Mouse (Mus musculus): ENCODE data around the gene Irak4.
A peak's percentile ranks its signal among the peaks of the same experiment; 100 is the strongest.

Gene Irak4

DNA sequence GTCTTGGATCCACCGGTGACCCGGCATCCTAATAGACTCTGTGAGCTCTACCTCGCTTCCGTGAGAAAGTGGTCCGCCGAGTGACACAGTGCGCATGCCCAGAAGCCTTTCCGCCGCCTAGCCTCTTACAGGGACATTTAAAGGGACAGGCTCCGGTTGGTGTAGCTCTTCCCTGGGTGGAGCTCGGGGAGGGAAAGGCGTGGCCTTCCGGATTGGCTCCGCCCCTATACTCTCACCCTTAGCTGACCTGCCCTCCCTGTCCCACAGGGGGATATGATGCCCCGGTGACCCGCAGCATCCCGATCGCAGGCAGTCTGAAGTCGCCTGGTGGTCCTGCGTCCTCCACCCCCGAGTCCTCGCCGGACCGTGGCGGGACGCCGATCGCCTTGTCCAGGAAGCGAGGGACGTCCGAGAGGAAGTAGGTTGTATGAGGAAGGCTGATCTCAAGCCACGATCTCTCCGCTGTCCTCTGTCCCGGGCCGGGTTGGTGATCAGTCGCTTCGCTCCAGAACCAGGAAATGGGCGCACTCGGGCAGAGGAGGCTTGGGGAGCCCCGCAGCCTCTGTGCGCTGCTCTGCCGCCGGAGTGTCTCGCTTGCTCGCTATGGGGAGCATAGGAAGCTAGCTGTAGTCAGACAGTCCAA is at the start of gene Irak4, which contains the start of gene Pus7l:
Irak4 (plus strand) TSS at position 235 of the 643 bp plus-strand sequence.
Pus7l (minus strand) TSS at position 139 of the 643 bp plus-strand sequence.
- peak; percentile 94 for DNase-seq

DNA sequence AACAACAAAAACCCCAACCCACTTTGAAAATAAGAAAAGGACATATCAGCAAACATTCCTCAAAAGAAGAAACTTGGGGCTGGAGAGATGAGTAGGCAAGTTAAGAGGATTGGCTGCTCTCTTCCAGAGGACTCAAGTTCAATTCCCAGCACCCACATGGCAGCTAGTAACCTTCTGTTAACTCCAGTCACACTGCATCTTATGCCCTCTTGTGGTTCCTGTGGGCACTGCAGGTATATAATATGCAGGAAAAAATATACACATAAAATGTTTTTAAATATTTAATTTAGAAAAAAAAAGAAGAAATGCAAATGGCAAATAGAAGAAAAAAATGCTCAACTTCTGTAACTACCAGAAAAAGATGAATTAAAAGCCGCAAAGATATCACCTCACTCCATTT is 49.0 kb upstream of the Irak4 start:
- no peak for DNase-seq

DNA sequence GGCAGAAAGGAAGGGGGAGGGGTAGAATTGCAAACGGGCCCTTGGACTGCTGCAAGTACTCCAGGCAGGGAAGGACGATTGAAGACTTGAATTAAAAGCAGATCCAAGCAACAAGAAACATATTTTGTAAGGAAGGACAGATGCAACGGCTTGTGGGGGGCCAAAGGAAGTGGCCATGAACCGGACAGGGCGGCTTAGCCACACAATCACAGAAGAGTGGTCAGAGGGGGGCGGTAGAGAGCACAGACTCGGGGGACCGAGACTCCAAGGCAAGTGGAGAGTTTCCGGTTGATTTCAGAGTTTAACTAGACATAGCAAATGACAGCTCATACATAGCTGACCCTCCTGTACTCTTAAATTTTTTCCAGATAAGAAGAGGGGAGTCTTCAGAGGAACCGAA is 47.5 kb upstream of the Irak4 start:
- DNase-seq, result peak; percentile 7

DNA sequence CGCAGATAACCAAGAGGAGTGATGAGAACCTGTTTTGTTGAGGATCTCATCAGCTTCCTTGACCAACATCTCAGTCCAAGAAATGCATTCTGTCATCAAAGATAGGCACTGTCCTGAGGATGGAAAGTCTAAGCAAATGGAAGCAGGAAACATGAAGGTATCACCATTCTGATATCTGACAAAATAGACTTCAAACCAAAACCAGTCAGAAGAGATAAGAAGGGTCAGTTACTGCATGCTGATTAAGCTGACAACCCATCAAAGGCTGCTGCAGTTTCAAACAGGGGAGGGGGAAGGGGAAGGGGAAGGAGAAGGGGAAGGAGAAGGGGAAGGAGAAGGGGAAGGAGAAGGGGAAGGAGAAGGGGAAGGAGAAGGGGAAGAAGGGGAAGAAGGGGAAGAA is 44.2 kb upstream of the Irak4 start:
- no peak for DNase-seq

DNA sequence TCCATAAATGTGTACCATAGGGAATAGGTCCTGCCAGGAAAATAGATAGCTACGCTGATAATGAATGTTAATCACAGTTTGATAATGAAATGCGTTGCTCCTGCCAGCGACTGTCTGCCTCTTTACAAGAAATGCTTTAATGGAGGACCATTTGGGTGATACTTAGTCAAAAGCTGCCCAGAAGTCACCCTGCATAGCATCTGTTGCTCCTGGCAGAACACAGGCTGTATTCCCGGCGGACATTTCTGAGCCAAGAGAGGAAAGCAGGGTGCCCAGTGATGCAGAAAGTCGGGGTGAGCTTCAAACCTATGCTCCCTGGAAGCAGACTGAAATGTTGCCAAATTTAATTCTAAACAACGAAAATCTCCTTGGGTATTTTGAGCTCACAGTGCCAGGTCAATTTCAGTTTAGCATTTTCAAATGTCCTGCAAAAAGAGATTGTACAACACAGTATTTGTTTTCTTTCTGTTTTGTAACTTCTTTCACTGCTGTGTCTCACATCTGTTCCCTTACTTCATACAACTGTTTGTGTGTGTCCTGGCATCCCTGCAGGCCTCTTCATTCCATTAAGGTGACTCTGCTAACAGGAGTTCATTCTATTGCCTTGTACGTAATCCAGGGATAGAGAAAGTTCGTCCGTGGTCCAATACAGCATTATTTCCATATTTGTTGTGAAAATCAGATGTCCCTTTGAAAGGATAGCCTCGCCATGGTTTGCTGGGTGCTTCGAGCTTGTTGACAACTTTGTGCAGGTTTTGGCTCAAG is 39.8 kb upstream of the Irak4 start:
- DNase-seq, result no peak

DNA sequence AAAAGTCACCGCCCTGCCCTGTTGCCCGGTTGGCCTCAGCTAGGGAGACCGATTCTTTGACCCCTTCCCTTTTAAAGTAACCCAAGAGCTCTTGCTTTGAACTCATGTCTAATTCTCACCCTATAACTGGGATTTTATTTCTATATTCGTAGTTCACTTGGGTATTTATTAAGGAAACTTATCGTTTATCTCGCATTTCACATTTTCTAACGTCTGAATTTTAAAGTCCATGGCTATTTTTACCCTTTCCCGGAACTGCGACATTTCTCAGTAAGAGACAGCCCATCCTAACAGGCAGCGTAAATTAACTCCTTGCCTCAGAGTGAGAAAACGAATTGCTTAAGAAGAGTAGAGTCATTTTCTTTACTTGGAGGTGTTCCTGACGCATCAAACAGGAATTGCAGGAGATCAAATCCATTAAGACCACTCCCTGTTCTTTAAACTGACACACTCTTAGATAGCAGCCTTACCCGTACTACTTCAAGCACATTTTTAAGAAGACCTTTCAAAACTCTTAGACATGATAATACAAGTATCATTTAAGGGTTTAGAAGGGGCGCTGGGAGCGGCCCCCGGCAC is 25.4 kb upstream of the Irak4 start:
- DNase-seq, result no peak

DNA sequence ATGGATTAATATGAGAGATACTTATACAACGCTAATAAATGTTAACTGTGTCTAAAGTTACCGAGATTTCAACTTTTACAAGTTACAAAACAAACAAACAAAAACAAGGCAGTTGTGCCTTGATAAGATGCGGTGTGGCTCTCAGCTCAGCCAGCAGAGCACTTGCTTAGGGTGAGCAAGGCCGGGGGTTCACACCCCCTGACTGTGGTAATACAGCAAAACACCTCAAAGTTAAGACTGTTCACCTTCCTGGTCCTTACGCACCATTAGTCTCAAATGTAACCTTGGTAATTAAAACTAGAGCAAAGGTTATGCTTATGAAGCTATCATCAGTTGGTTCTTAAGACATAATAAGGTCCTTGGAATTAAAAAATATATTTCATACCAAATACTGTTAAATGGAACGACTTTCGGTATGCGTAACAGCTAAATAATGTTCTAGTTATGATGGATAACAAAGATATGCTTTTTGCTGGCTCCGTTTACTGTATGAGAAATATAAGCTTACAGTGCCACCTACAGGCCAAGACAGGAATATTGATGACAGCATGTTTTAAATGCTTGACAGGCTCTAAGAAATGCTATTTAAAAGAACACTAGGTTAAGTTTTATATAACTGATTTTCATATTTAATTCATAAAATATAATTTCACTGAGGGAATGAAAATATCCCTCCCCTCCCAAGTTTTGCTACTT is 23.1 kb upstream of the Irak4 start:
- peak; percentile 18 for DNase-seq

DNA sequence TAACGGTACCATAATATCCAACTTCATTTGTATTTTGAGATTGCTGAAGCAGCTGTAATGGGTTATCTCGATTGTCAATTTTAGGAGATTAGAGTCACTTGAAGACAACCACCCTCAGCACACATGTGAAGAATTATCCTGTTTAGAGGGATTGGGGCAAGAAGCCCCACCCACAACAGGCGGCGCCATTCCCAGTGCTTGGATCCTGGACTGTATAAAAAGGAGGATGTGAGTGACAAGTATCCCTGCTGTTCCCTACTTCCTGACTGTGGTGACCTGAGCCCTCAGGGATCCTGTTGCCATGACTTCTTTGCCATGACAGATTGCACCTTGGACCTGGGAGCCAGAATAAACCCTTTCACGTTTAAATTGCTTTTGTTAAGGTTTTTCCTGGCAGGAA is 22.5 kb upstream of the Irak4 start:
- DNase-seq, result no peak

DNA sequence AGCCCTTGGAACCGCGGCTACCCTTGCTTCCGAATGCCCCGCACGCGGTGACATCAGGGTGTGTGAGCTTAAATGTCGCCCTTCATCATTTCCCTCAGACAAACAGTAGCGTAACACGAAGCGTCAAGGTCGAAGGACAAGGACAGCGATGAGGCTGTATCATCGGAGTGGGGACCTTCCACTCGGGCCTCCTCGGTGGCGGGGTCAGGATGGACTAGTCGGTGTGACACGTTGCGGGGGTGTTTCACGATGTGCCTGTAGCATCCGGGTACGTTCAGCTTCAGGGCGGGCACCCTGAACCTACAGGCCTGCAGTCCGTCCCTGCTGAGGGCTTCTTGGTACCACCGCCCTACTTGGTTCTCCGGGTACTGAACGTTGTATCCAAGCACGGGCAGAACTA is 20.2 kb upstream of the Irak4 start:
- no peak for DNase-seq

DNA sequence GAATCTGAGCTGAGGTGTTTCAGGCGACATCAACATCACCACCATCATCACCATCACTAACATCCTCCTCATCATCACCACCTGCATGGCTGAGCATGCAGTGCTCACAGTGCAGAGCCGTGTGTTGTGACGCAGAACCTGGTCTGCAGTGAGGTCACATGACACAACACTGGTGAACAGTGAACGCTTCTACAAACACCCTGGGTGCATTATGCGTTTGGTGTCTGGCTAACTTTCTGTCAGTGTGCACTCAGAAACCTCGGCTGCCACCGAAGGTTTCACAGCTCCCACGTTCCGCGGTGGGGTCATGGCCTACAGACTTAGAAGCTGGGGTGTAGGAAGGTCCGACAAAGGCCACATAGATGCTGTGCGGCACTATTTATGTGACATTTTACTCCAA is 18.5 kb upstream of the Irak4 start:
- DNase-seq, result no peak

DNA sequence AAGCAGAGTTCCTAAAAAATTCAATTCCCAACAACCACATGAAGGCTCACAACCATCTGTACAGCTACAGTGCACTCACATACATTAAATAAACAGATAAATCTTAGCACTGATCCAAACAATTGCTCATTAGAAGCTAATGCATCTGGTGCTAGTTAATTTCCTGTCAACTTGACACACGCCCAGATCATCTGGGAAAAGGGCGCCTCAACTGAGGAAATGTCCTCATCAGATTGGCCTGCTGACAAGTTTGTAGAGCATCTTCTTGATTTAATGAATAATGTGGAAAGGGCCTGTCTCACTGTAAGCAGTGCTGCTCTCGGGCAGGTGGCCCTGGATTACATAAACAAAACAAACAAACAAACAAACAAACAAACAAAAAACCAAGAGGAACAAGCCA is 12.9 kb upstream of the Irak4 start:
- DNase-seq, result no peak

DNA sequence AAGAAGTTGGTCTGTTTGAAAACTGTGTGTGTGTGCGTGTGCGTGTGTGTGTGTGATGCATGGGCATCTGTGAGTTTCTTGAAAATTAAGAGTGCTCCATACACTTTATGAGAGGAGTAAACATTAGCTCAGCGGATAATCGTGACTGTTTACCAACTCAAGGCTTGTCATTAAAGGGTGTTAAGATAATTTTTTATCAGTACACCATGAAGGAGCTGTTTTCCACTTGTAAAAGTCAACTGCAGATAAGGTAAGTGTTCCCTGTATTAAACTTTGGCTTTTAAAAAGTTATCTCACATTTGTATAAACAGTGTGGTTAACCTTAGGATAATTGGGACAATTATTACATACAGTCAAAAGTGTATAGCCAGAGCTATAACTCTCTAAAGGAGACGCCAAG is 11.1 kb upstream of the Irak4 start:
- no peak for DNase-seq

DNA sequence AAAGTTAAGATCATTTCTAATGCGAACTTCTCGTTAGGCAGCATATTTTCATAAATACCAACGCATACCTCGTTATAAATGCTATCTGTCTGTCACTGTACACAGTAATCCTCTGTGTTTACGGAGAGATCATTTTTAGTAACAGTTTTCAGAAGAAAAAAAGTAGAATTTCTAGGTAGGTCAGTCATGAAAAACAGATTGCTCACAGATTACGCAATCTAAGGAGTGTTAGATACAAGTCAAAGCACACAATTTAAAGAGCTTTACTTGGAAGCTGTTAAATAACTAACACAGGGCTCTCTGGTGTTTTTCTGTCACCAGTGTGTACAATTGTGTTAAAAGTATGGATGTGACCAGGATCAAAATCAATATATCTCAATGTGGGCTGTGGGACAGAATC is 10.5 kb upstream of the Irak4 start:
- no peak for DNase-seq

DNA sequence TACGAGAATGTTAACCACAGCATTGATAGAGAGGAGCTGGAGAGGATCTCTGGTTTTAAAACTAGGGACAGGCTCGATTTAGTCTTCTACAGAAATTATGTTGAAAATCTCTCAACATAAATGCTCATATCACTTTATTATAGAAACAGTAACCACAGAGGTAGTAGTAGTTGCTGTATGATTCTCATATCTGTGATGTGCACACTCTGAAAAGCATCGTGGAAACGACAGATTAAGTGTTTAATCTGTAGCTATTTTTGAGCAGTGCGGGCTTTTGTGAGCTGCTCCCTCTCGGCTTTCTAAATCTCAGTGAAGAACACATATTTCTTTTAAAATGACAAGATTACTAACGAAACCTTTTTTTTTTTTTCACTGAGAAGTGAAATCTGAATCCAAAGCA is 7.9 kb upstream of the Irak4 start:
- DNase-seq, result no peak

DNA sequence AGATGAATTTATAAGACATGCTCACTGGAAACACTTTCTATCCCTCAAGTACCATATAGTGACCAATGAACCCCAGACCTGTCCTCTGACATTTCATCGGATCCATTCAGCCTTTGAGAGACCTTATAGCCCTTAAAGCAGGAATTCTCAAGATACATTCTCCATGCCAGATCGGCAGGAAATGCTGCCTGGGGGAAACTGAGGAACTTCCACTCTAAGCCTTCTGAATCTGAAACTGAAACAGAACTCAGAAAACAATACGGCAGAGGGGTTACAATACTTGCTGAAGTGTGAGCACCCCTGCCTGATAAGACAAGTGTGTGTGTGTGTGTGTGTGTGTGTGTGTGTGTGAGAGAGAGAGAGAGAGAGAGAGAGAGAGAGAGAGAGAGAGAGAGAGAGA is 4.1 kb upstream of the Irak4 start:
- DNase-seq, result no peak

DNA sequence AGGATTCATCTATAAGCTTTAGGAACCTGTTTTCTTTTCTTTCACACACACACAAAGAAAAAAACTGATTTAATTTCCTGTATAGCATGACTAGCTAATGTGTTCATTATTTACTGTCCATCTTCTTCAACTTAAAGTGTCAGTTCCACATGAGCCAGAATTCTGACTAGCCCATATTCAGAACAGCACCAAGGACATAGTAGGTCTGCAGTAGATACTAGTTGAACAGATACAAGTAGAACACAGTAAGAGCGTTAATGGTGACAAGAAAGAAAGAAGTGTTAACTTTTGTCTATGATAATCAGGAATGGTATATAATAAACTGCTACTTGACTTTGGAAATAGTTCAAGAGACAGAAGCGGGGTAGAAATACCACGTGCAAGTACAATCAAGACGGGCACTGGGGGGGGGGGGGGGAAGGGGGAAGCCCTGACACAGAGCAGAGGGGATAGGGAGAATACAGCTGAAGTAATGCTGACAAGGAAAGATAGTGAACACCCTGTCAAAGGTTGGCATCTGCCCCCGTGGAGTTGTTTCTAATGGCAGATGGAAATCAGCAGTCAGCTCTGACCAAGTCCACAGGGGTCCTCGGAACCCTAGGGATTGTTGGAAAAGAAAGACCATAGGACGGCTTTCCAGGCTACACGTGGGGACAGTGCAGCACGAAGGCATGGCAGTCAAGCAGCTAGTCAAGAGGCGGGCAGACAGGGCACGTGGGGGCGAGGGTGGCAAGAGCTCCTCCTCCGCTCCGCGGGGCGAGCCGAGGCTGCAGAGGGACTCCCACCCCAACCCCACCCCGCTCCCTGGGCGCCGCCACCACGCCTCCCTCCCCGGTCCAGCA is 655 bp upstream of the Irak4 start:
- DNase-seq, result no peak

DNA sequence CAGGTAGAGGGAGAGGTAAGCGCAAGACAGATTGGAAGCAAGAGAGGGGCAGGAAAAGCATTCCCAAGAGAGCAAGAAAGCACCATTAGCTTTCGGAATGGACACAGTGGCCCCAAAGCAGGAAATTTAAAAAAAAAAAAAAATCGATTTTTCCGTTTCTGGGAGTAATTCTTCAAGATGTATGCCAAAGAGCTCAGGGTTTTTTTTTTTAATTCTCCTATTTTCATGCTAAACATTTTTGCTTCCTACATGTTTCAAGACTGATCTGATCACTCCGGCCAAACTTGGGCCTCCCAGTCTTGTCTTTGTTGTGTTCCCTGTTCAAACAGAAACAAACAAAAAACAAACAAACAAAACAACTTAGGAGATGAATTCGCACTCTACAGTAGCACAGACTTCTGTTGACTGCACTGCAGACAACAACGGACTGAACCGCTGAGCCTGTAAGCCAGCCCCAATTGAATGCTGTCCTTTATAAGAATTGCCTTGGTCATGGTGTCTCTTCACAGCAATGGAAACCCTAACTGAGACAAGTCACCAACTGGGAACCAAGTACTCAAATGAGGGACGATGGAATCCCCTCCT is 701 bp downstream of the Irak4 start:
- no peak for DNase-seq

DNA sequence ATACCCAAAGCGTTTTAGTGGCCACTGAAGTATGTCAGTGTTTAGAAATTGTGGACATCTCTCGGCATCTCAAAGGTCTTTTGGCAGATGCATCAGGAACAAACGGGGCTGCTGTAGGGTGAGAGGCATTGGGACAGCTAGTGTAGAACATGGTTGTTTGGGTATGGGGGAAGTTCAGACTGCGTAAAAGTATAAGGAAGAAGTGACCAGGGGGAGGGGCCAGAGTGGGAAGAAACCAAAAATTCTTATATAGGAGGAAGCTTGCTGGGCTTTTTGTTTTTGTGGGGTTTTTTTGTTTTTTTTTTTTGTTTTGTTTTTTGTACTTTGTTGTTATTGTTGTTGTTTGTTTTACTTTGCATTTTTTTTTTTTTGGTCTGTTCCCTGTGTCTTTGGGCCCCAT is 1.4 kb downstream of the Irak4 start:
- DNase-seq, result no peak

DNA sequence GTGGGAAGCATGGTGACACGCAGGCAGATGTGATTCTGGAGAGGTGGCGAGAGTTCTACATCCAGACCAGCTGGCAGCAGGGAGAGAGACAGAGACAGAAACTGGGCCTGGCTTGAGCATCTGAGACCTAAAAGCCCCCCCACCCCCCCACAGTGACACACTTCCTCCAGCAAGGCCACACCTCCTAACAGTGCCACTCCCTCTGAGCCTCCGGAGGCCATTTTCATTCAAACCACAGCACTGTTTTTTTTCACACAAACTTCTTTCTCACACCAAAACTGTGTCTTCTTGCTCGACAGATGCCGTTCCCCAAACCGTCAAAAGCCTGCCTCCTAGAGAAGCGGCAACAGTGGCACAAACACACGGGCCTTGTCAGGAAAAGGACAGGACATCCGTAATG is 10.1 kb downstream of the Irak4 start:
- DNase-seq, result no peak

DNA sequence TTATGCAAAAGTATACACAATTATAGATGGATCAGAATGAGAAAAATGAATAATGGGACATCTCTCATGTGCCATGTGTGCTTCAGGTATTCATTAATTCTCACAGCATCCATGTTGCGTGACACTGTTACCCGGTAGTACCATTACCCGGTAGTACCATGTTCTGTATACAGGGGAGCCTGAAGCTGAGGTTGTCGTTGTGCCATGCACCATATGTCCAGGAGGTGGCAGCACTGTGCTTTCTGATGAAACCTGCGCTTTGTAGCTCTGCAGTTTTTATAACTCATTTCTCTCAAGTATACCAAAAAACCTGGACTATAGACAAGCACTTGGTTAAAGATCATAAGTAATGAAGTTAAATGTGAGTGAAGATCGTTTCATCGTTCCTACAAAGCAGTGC is 14.0 kb downstream of the Irak4 start:
- peak; percentile 81 for DNase-seq

DNA sequence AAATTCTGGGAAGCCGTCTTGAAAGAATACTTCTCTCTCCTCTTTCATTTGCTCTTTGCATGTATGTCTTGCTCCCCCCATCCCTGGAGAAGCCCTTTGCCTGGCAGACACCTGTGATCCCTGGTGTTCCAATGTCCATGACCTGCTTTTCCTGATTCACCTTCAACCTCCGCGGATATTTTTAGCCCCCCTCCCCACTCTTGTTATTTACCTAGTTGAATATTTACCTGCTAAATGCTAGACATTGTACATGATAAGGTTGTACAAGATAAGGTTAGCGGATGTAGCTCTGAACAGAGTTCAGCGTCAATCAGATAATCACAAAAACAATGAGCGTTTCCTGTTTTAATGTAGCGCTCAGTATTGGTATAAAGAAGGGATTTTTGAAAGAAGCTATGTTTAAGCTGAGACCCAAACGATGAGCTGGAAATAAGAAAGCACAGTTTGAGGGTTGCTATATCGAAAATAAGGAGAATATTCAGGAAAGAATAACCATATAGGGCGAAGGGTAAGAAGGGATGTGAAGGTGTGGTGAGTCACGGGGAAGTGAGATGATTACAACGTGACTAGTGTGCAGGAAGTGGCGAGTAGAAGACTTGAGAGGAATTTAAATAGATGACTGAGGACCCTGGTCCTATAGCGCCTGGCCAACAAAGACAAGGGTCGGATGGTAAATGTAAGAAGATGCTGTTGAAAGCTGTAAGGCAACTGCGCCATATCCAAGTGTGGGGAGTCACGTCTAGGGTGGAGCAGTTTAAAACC is 15.6 kb downstream of the Irak4 start:
- DNase-seq, result no peak

DNA sequence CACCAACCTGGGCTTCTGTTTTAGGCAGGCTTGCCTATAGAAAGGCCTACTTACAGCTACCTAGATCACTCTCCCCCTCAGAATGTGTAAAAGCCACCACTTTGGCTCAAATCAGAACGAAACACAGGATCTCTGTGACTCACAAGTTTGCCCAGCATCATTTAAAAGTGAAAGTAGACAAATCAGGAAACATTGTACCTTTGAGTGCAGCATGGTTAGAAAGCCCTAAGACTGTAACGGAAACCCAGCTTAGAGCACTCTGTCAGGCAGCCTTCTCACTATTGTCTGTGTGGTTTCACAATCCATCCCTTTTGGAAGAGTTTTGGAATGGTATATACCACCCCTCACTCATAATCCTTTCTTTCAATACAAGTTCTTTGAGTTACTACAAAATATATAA is 21.5 kb downstream of the Irak4 start:
- no peak for DNase-seq
